Mouse (Mus musculus) liver, adult 2 months (tissue): ENCODE results near the gene Lrp4. TPM values are rescaled to one million over a fixed set of nuclear protein-coding genes. Genes with fewer than 3 reads are reported as not detected.
A peak's percentile ranks its signal among the peaks of the same experiment; 100 is the strongest.

Experiments used
- DNase-seq: peaks from one replicate; pipeline ENCODE4 v3.0.0-alpha.2; 2011; ENCODE audit warnings: low read depth, low spot score; ENCODE audit errors: extremely low read depth
- H3K27ac ChIP-seq: fragments of 200-500 bp; replicated peaks from 2 replicates; pipeline ENCODE4 v1.5.1; 2012; ENCODE audit warnings: low read depth, mild to moderate bottlenecking, control low read depth, inconsistent platforms, low read length; ENCODE audit not compliant: insufficient read depth
- H3K27me3 ChIP-seq: fragments of 200-500 bp; 2 replicates; pipeline ENCODE4 v1.6.1; 2012; ENCODE audit warnings: mild to moderate bottlenecking, moderate library complexity, low read length, inconsistent platforms; ENCODE audit not compliant: control insufficient read depth, insufficient read depth
- H3K36me3 ChIP-seq: fragments of 200-500 bp; 2 replicates; pipeline ENCODE4 v1.6.1; 2012; ENCODE audit warnings: low read length, inconsistent platforms; ENCODE audit not compliant: control insufficient read depth, insufficient read depth
- H3K4me1 ChIP-seq: fragments of 200-500 bp; 2 replicates; pipeline ENCODE4 v1.6.1; 2011; ENCODE audit warnings: low read length; ENCODE audit not compliant: control insufficient read depth, insufficient read depth
- H3K4me3 ChIP-seq: fragments of 200-500 bp; 2 replicates; pipeline ENCODE4 v1.5.1; 2011; ENCODE audit warnings: low read depth, mild to moderate bottlenecking, control low read depth, low read length, moderate library complexity; ENCODE audit not compliant: insufficient read depth
- H3K79me2 ChIP-seq: fragments of 200-500 bp; 2 replicates; pipeline ENCODE4 v1.6.1; 2012; ENCODE audit warnings: inconsistent platforms, mild to moderate bottlenecking, low read length, moderate library complexity; ENCODE audit not compliant: control insufficient read depth, insufficient read depth
- H3K9ac ChIP-seq: fragments of 200-500 bp; 2 replicates; pipeline ENCODE4 v1.6.1; 2012; ENCODE audit warnings: low read depth, mild to moderate bottlenecking, control low read depth, inconsistent platforms, low read length
- CTCF ChIP-seq: fragments of 200-500 bp; IDR thresholded peaks from 2 replicates; pipeline ENCODE4 v1.5.1; 2011; ENCODE audit warnings: low read depth, low read length, control low read depth
- POLR2A ChIP-seq: fragments of 200-500 bp; IDR thresholded peaks from 2 replicates; pipeline ENCODE4 v1.6.1; 2011; ENCODE audit warnings: low read length, control low read depth; ENCODE audit not compliant: insufficient read depth; ENCODE audit errors: extremely low read depth
- WGBS: fragments of 180-500 bp; shearing (Covaris S2); methylation state at CpG from one replicate; pipeline ENCODE4 v1.1.7; 2018; 5-methylcytosine and 5-hydroxymethylcytosine counted together
- polyA plus RNA-seq: library from polyadenylated mRNA; depleted of rRNA; stranded (reverse); fragments of >200 nt; gene quantifications from 2 replicates; pipeline ENCODE4 v1.2.3, GENCODE M21; 2012
- total RNA-seq: library from RNA; depleted of rRNA; stranded (reverse); fragments of >200 nt; gene quantifications from 2 replicates; pipeline ENCODE4 v1.2.3, GENCODE M21; 2014

Lrp4 gene
- total and polyA plus RNA-seq, 2 experiments = 5.1 to 13.8 TPM

DNA sequence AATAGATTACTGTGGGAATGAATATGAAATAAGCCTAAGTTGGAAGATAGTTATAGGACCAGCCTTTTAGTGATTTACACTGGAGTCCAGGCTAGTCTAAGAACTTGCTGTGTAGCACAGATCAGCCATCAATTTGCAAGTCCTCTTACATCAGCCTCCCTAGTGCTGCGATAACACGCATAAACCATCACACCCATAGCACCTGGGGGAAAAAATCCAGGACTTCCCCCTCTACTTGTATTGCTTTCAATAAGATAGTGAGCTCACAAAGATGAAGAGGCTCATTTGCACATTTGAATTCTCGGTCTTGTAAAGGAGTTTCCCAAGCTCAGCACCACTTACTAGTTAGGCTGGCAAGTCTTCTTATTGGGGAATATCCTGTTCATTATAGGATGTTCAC is 2.9 kb upstream of the Lrp4 start:
- H3K4me1 ChIP-seq = peaks cover 5% of the 10 kb centered on the region
- no peak overlapping the region for H3K9ac ChIP-seq
- DNase-seq = no peak
- no peak overlapping the region for H3K4me3 ChIP-seq
- no peak overlapping the region for H3K27ac ChIP-seq
- no peaks in the 10 kb centered on the region for H3K79me2 ChIP-seq
- WGBS = 91% methylated on average over 3 of the region's 3 CpGs
- no peak for TF ChIP-seq CTCF
- no peak for TF ChIP-seq POLR2A
- H3K36me3 ChIP-seq = no peaks in the 10 kb centered on the region
- no peaks in the 10 kb centered on the region for H3K27me3 ChIP-seq

GRCm38 (mm10) chr2:91455826-91456225 is 1.5 kb upstream of the Lrp4 start:
- DNase-seq = peak; percentile 72
- Histone ChIP-seq H3K79me2 (peaks cover 6% of the 10 kb centered on the region; the same call in 1 of the 2 replicates), H3K36me3 (no peaks in the 10 kb centered on the region), H3K9ac (no peak overlapping the region), H3K4me1 (peaks cover 10% of the 10 kb centered on the region), H3K4me3 (no peak overlapping the region), H3K27me3 (no peaks in the 10 kb centered on the region), H3K27ac (no peak overlapping the region)
- TF ChIP-seq POLR2A (no peak), CTCF (peak; percentile 33; the same call in 1 of the 2 replicates)
- 1% methylated on average over 4 of the region's 4 CpGs for WGBS

DNA sequence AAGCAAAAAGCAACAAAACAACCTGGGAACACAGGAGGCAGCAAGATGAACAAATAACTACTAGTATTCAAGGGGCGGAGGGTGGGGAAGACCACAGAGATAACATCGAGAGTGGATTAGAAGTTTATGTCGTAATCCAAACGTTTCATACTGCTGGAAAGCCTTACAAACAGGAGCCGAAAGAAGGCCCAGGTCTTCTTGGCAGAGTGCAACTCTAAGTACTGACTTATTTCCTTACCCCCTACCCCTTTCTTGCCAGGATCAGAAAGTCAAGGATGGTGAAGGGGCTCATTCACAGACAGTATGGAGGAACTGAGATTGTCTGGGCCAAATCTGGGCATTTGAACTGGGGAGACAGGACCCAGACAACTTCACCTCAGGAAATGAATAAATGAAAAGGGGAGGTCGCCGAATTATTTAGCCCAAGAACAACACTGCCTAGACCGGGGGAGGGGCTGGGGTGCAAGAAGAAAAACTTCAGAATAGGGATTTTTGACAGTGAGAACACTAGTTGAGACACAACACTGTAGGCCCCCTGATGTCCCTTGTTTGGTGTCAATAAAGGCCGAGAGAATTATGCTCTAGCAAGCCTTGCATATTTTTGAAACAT is 715 bp upstream of the Lrp4 start:
- Histone ChIP-seq H3K9ac (peak overlapping the region; percentile 46; the same call in 1 of the 2 replicates), H3K27me3 (no peaks in the 10 kb centered on the region), H3K4me3 (peak overlapping the region; percentile 97; the same call in 1 of the 2 replicates), H3K79me2 (peaks cover 9% of the 10 kb centered on the region; the same call in 1 of the 2 replicates), H3K4me1 (peaks cover 10% of the 10 kb centered on the region), H3K27ac (peak overlapping the region; percentile 20; the same call in 1 of the 2 replicates), H3K36me3 (no peaks in the 10 kb centered on the region)
- 48% methylated on average over 9 of the region's 9 CpGs for WGBS
- DNase-seq = no peak
- TF ChIP-seq POLR2A = no peak
- TF ChIP-seq CTCF = no peak

DNA sequence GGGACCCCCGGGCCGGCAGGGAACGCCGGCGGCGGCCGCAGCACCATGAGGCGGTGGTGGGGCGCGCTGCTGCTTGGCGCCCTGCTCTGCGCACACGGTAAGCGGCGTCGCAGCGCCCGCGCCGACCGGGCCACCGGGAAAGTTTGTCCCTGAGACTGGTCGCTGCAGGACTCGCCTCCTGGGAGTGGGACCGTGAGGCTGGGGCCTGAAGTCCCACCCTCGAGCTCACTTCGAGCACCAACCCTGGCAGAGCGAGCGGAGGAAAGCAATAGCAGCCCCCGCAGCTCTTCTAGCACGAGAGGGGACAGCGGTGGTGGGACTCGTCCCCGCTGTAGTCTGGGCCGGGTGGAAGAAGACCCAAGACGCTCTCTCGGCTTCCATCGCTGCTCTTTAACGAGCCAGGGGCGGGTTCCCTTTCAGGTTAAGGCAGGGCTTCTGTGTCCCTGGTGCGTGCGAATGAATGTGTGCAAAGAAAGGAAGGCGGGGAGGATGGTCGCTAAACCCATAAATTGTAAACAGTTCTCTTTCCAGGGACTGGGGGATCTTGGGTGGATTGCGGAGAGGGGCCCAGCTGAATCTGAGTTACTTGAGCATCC is 443 bp downstream of the Lrp4 start:
- no peak for DNase-seq
- H3K27me3 ChIP-seq = no peaks in the 10 kb centered on the region
- H3K36me3 ChIP-seq = no peaks in the 10 kb centered on the region
- H3K9ac ChIP-seq = peak overlapping the region; percentile 87
- peaks cover 10% of the 10 kb centered on the region for H3K4me1 ChIP-seq
- TF ChIP-seq CTCF (no peak), POLR2A (no peak)
- under 1% methylated on average over 45 of the region's 45 CpGs for WGBS
- peaks cover 14% of the 10 kb centered on the region; the same call in 1 of the 2 replicates for H3K79me2 ChIP-seq
- peak overlapping the region; percentile 97 for H3K4me3 ChIP-seq
- peak overlapping the region; percentile 64 for H3K27ac ChIP-seq

DNA sequence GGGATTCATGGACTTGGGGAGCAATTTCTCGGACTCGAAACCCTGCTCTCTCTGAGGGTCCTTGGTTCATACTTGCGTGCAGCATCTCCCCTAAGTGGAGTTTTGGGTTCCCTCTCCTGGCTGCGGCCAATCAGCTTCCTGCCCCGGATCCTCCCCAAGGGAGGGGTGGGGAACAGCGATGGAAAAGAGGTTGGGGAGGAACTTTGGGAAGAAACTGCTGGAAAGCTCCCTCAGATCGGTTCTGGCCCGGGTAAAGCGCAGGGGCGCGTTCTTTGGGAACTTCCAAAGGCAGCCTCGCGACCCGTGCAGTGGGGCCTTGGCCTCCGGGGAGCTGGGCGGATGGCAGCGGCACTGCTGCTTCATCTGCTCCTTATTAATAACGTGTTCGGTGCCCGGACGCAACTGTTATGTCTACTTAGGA is 951 bp downstream of the Lrp4 start:
- peaks cover 7% of the 10 kb centered on the region for H3K4me1 ChIP-seq
- H3K79me2 ChIP-seq = peaks cover 14% of the 10 kb centered on the region; the same call in 1 of the 2 replicates
- H3K4me3 ChIP-seq = peak overlapping the region; percentile 97
- no peaks in the 10 kb centered on the region for H3K27me3 ChIP-seq
- H3K27ac ChIP-seq = peak overlapping the region; percentile 64
- no peaks in the 10 kb centered on the region for H3K36me3 ChIP-seq
- WGBS = under 1% methylated on average over 21 of the region's 21 CpGs
- peak overlapping the region; percentile 87 for H3K9ac ChIP-seq
- TF ChIP-seq POLR2A = no peak
- TF ChIP-seq CTCF = no peak
- DNase-seq = no peak
